Mouse (Mus musculus) adrenal gland, postnatal 36 days (tissue): ENCODE data around the gene Tcte2. TPM values are rescaled to one million over a fixed set of nuclear protein-coding genes. Genes with fewer than 3 reads are reported as not detected.
"Not testable (repeated sequence)": the region's sequence is repeated elsewhere in the genome, so short reads cannot be mapped to it uniquely, and the experiment has no call there.

Experiments
- DNase-seq, 2 experiments: peaks; one replicate each; pipeline ENCODE4 v3.0.0; 2021; ENCODE audit warnings: mixed read lengths in 1 of 2
- long read RNA-seq, 2 experiments: library from polyadenylated mRNA; stranded (forward); transcript quantifications; one replicate each; pipeline ENCODE4 v2.0.0; 2021; ENCODE audit warnings: borderline sequencing depth in 2 of 2
- total RNA-seq, 2 experiments: library from RNA; stranded (reverse); gene quantifications; 2 replicates each; pipeline ENCODE4 v1.2.3; 2021

The Tcte2 gene
- 1 to 10 TPM; 3.0 to 5.5 TPM for total RNA-seq
- long read RNA-seq, experiment 1, partial matches to known transcripts, result 0 of 2 reads
- long read RNA-seq, experiment 1, other reads (novel, unspliced or antisense), result 1 of 2 reads
- long read RNA-seq, experiment 2, partial matches to known transcripts, result 0 of 1 reads
- long read RNA-seq, experiment 2, other reads (novel, unspliced or antisense), result 1 of 1 reads

DNA sequence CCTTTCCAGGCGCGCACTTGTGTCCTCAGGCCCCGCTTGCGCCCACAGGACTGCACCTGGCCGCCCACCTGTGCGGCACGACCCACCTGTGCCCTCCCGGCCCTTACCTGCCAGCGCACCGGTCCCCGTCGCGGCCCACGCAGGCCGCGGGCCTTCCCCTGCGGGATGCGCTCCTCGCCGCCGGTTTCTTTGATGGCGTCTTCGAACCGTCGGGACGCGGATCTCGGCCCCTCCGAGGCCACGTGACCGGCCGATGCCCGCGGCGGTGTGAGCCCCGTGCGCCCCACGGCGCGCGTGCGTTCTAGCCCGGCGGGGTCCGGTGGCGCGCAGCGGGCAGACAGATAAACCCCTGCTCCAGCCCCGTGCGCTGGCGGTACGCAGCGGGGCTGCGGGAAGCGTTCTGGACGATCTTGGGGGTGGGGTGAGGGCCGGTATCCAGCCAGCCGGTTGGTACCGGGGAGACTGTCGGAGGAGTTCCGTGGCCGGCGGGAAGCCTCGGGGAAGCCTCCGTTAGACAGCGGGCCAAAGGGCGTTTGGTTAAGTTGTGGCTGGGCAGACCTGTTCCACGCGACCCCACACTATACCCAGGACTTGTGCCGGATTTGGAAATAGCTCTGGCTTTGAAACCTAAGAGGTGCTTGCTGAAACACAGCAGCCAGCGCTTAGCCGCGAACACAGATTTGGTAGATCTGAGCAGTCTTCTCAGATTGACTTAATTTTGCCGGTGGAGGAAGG, at the start of gene Tcte2:
Tcte2 (minus strand) TSS at position 647 of the 735 bp plus-strand sequence.
- peak; percentile 59 to 74 for DNase-seq

- DNase-seq, result no peak
These were observed 44.4 kb upstream of the Tcte2 start for GRCm38 (mm10) chr17:13806016-13806415.

DNA sequence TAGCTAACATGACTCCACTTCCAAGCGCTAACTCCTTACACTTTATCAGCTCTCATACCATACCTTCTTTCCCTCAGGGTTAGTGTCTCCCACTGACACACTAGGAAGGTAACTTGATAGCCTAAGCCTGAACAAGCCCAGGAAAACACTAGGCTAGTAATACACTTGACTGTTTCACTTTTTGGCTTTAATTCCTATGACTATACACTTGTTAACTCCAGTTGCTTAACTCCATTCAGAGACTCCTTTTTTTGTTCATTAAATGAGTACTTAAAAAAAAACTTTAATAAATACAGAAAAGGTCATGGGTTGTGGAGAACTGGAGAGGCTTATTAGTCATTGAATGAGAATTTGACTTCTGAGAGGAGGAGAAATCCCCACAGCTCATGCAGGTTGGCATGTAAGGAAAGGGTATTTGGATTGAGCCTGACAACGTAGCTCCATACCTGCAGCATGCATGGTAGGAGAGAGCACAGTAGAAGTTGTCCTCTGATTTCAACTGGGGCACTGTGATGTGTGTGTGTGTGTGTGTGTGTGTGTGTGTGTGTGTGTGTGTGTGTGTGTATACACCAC, 41.3 kb upstream of the Tcte2 start:
- no peak for DNase-seq

DNA sequence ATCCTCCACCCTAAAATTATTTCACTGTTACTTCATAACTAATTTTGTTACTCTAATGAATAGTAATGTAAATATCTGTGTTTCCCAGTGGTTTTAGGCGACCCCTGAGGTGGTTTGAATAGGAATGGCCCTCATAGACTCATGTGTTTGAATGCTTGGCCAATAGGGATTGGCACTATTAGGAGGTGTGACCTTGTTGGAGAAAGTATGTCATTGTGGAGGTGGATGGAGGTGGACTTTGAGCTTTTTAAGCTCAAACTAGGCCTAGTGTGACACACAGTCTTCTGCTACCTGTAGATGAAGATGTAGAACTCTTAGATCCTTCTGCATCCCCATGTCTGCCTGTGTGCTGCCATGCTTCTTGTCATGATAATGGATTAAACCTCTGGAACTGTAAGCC, 36.1 kb upstream of the Tcte2 start:
- DNase-seq, result no peak

GRCm38 (mm10) chr17:13790033-13790432, 28.4 kb upstream of the Tcte2 start:
- not testable (repeated sequence) for DNase-seq

GRCm38 (mm10) chr17:13783469-13783868, 21.8 kb upstream of the Tcte2 start:
- no peak for DNase-seq

- DNase-seq, result no peak
These were observed 20.3 kb upstream of the Tcte2 start for GRCm38 (mm10) chr17:13781948-13782347.

DNA sequence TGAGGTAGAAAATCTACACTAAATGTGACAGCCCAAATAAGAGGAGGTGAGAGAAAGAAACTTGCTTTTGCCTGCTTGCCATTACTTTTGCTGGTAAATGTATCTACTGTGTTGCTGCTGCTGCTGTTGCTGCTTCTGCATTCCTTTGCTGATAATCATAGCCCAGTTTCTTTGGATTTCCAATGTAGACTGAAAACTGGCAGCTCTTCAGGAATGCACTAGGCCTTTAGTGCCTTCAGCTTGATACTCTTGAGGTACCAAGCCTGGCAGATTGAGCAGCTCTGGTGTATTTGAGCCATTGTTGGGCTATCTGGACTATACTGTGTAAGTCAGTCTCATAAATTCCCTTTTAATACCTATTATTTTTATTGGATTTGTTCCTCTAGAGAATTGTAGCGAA, 17.2 kb upstream of the Tcte2 start:
- no peak for DNase-seq

DNA sequence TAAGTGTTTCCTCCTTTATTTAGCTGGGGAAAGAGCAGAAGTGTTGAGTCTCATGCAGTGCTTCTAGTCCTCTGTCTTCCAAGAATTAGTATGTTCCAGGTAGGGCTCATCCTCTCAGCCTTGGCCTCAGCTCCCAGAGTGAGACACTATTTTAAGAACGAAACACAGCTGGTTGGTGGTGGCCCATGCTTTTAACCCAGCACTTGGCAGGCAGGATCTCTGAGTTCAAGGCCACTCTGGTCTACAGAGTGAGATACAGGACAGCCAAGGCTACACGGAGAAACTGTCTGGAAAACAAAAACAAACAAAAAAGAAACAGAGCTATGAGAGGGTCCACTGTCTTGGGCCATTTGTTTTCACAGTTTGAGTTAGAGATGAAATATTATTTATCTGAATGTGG, 16.1 kb upstream of the Tcte2 start:
- peak; percentile 31 to 37 for DNase-seq

DNA sequence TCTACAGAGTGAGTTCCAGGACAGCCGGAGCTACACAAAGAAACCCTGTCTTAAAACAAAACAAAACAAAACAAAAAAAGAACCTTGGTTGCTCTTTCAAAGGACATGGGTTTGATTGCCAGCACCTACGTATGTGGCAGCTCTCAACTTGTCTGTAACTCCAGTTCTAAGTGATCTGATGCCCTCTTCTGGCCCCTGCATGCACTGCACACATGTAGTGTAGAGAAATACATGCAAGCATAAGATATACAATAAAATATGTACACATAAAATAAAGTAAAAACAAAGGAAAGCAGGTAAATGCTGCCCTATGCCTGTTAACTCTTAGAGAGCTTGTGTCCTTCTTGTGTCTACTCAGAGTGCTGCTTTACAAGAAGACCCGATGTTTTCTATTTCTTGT, 7.6 kb upstream of the Tcte2 start:
- peak in 1 of 2 experiments; percentile 18 for DNase-seq

- DNase-seq, result no peak
These were observed 6.9 kb upstream of the Tcte2 start for GRCm38 (mm10) chr17:13768531-13768930.

- DNase-seq, result not testable (repeated sequence)
These were observed 3.3 kb upstream of the Tcte2 start for GRCm38 (mm10) chr17:13764911-13765310.

DNA sequence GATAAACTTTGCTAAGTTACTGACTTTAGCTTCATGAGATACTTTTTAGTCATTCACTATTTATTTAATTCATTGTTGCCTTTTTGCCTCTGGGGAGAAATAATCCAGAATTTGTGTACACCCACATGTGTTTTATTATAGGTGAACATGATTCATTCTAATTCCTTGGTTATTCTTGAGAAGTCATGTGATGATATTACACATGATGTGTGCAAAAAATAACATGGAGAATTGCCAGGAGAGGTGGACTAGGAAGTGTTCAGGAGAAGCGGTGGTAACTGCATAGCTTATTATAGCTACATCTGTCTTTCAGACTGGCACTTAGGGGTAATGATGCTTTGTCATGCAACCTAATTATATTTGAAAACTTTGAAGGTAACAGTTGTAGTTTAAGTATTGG, 2.2 kb upstream of the Tcte2 start:
- DNase-seq, result no peak

DNA sequence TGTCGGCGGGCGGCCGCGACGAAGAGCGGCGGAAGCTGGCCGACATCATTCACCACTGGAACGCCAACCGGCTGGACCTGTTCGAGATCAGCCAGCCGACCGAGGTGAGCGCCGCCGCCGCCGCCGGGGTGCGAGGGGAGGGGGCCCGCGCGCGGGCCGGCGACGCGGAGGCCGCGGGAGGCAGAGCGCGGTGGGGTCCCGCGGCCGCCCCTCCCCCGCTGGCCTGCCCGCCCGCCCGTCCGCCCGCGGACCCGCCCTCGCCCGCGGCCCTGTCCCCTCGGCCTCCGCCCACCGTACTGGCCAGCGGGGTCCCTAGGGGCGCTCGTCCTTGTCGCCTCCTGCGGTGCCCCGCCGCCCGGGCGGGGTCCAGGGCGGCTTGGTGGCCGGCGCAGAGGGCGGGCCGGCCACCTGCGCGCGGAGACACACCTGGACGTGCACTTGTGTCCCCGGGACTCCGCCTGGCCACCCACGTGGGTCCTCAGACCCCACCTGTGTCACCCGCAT, 898 bp downstream of the Tcte2 start:
- peak in 1 of 2 experiments; percentile 19 for DNase-seq

DNA sequence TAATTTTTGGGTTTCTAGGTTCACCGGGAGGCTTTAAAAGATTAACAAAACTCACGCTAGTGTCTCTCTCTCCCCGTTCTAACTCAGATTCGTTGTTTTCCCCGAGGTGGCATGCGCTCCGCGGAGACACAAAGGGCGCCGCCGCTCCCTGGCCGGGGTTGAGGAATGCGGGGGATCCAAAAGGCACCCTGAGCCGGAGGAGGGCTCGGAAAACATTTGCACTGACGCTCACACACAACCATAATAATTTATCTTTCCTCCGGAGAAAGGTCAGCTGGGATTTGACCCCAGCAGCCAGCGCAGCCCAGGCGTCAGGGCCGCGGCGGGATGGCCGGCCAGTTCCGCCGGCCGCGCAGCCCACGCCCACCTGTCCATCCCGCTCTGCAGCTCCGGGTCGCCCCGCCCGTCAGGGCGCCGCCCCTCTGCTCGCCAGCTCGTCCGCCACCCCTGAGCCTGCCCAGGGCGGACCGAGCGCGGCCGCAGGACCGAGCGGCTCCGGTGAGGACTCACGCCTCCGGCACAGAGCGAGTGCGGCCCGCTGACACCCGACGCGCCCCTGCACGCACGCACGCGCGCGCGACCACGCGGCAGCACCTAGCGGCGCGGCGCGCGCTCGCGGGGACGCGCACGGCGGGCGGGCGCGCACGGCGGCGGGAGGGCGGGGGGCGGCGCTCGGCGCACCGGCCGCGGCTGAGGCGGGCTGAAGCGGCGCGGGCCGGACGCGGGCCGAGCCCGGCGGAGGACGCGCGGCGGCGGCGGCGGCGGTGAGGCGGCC, 1.6 kb downstream of the Tcte2 start, which contains the start of gene Afdn:
Afdn (plus strand) TSS at position 687 of the 775 bp plus-strand sequence.
- peak; percentile 84 to 91 for DNase-seq

- DNase-seq, result peak; percentile 9 to 19
These were observed 2.3 kb downstream of the Tcte2 start for GRCm38 (mm10) chr17:13759156-13759852.

DNA sequence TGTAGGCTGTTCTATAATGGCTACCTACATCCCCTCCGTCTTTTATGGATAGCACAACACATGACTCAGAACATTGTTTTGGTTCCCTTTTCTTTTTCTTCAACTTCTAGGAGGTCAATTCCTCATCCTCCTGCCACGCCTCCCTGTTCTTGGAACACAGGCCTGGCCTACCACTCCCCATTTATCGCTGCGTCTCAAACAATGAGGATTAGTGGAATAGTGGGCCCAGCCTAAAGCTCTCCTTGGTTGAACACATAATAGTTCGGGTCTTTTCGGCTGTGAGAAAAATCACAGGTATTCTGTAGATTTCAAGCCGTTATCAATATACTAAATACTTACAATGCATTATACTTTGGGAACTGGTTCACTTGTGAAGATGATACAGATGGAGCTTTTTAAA, 3.0 kb downstream of the Tcte2 start:
- no peak for DNase-seq

DNA sequence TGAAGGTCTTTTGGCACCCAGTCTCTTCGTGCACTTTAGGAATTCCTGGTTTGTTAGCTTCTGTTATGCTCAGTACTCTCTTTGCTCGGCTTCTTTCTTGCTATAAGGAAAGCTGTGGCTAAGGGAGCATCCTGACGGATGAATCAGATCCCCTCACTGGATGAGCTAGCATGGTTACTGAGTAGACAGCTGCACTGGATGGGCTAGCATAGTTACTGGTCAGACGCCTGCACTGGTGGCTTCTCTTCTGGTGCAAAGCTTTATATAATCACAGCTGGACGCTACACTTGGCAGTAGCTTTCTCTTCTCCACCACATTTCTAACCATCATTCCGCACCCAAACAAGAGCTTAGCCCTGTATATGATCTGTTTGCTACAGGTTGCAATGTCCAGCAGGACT, 6.7 kb downstream of the Tcte2 start:
- DNase-seq, result no peak

DNA sequence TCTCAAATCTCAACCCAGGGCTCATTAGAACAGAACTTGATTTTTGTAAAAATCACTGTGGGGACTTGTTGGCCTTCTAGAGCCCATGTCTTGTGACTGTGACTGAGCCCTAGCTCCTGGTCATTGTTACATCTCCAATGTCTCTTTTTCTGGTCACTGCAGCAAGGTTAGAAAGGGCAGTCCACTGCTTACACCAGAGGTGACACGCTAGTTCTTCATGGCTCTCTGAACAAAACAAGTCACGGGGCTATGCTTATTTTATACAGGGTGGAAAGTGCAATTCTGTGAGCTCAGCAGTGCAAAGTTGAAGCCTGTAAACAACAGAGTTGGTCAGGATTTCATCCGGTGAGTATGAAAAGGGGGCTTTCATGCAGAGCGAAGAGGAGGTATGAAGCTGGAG, 7.7 kb downstream of the Tcte2 start:
- no peak for DNase-seq

DNA sequence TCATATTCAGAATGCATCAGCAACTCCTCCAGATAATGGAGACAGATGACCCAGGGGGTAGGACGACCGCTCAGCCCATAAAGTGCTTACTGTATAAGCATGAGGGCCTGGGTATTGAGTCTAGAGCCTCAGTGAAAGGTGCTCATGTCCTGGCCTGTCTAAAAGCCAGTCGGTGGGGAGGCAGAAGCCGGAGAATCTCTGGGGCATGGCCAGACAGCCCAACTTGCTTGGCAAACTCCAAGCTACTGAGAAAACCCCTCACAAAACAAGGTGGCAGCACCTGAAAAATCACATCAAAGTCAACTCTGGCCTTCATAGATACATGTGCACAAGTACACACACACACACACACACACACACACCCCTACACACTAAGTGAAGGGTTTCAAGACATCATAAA, 12.6 kb downstream of the Tcte2 start:
- no peak for DNase-seq

- DNase-seq, result no peak
These were observed 13.9 kb downstream of the Tcte2 start for GRCm38 (mm10) chr17:13747681-13748080.

GRCm38 (mm10) chr17:13746330-13746729, 15.3 kb downstream of the Tcte2 start:
- no peak for DNase-seq
